8 mouse cellular contexts compared by ENCODE assay signal in the genomic region with DNA sequence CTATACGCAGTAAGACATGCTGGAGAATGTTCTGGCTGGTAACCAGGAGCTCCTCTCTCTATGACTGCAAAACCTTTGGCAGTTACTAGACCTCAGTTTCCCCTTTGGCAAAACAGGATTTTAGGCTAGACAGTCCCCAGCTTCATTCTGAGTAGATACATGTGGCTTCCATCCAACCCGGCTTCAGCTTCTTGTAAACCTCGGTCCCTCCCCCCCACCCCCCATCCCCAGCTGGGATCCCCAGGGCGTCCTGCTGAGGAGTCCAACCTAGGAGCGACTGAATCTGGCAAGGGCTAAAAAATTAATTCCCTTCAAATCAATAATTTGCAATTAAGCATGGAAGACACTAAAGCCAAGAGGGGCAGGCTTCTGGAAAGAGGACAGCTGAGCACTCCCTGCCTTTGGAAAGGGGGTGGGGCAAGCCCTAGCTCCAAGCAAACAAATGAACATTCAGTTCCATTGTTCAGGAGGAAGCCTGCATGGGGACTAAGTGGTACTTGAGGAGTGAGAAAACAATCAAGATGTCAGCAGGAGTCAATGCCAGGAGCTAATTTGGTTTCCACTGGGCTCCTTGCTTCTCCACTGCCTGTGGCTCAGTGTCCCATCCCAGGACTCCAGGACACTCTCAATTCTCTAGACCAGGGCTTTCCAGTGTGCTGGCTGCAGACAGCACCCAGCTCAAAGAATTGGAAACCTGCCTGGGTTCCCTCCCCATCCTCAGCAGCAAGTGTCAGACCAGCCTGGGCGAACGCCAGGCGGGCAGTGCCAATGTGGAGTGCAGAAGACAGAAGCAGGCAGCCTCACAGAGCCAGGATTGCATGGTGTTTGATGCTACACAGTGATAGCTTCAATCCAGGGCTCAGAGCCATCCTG.
A peak's percentile ranks its signal among the peaks of the same experiment; 100 is the strongest.
DNase-seq lines count a peak whose midpoint lies in the region; ATAC-seq lines count a peak whose summit lies in the region.
"Had no signal": no experiment of that assay in that cellular context is flagged by ENCODE, and none has a peak within 500 bp of the region (broad histone marks: within the 10 kb centered on the region; RNA-seq: fewer than 3 reads in every experiment).

No protein-coding gene starts in this region.

- no peak overlapping the region for H3K4me2 ChIP-seq in embryonic facial prominence, embryonic 12.5 days (replicated peaks)
- no peak overlapping the region for H3K4me2 ChIP-seq in midbrain, embryonic 16.5 days (ENCODE audit: low read length)
- H3K4me2 ChIP-seq: liver, embryonic 13.5 days had no signal

- DNase-seq in cerebellum, adult 18-20 months, result peak; percentile 24 to 26
- DNase-seq in heart, adult 9 months (ENCODE audit: low spot score in 2 of 2), result peak; percentile 43 to 58
- peak; percentile 3 to 22 for DNase-seq in left cerebral cortex, adult 18-20 months (ENCODE audit: low spot score in 2 of 2)
- DNase-seq: liver, embryonic 13.5 days had no signal

- H3K27me3 ChIP-seq in embryonic facial prominence, embryonic 12.5 days, result no peaks in the 10 kb centered on the region
- no peaks in the 10 kb centered on the region for H3K27me3 ChIP-seq in midbrain, embryonic 16.5 days (ENCODE audit: control insufficient read depth, insufficient read depth, low read depth, low read length)
- H3K27me3 ChIP-seq: liver, embryonic 13.5 days had no signal

- H3K9me3 ChIP-seq in embryonic facial prominence, embryonic 12.5 days, result no peaks in the 10 kb centered on the region
- no peaks in the 10 kb centered on the region for H3K9me3 ChIP-seq in midbrain, embryonic 16.5 days (replicated peaks; ENCODE audit: control insufficient read depth, low read length, poor library complexity, severe bottlenecking)
- H3K9me3 ChIP-seq: liver, embryonic 13.5 days had no signal

- H3K27ac ChIP-seq in embryonic facial prominence, embryonic 12.5 days, result peak overlapping the region; percentile 46; the same call in 1 of the 2 replicates
- peak overlapping the region; percentile 55 for H3K27ac ChIP-seq in midbrain, embryonic 16.5 days (ENCODE audit: low read length)
- H3K27ac ChIP-seq: liver, embryonic 13.5 days had no signal

- no peaks in the 10 kb centered on the region for H3K36me3 ChIP-seq in embryonic facial prominence, embryonic 12.5 days
- no peaks in the 10 kb centered on the region for H3K36me3 ChIP-seq in midbrain, embryonic 16.5 days (ENCODE audit: control insufficient read depth, insufficient read depth, low read length)
- H3K36me3 ChIP-seq: liver, embryonic 13.5 days had no signal

- no peak overlapping the region for H3K9ac ChIP-seq in embryonic facial prominence, embryonic 12.5 days
- no peak overlapping the region for H3K9ac ChIP-seq in midbrain, embryonic 16.5 days (ENCODE audit: low read depth, low read length)
- H3K9ac ChIP-seq: liver, embryonic 13.5 days had no signal

- H3K4me3 ChIP-seq in embryonic facial prominence, embryonic 12.5 days, result no peak overlapping the region
- no peak overlapping the region for H3K4me3 ChIP-seq in midbrain, embryonic 16.5 days (ENCODE audit: low read depth, low read length)
- H3K4me3 ChIP-seq: liver, embryonic 13.5 days had no signal

- ATAC-seq in embryonic facial prominence, embryonic 12.5 days (ENCODE audit: insufficient number of reproducible peaks, insufficient read depth, low FRiP score, low TSS enrichment), result no peak; the same call in 1 of the 2 replicates
- peak; percentile 80 for ATAC-seq in midbrain, embryonic 16.5 days
- no peak for ATAC-seq in megakaryocyte, adult 5-6 weeks (ENCODE audit: poor library complexity, severe bottlenecking)
- no peak for ATAC-seq in erythroblast, adult 5-6 weeks (replicated peaks; ENCODE audit: low FRiP score, poor library complexity, severe bottlenecking)

- H3K4me1 ChIP-seq in embryonic facial prominence, embryonic 12.5 days, result peaks cover 26% of the 10 kb centered on the region
- H3K4me1 ChIP-seq in midbrain, embryonic 16.5 days (ENCODE audit: control insufficient read depth, insufficient read depth, low read length), result peaks cover 21% of the 10 kb centered on the region; the same call in 1 of the 2 replicates
- H3K4me1 ChIP-seq: liver, embryonic 13.5 days had no signal

- 34% methylated on average over 8 of the region's 8 CpGs for WGBS in embryonic facial prominence, embryonic 12.5 days
- 18% methylated on average over 8 of the region's 8 CpGs for WGBS in midbrain, embryonic 16.5 days
